Mouse (Mus musculus) lung, adult 18-20 months (tissue): ENCODE measurements around the gene Prima1.
A peak's percentile ranks its signal among the peaks of the same experiment; 100 is the strongest.

Source experiments
- DNase-seq, 2 experiments: peaks; one replicate each; pipeline ENCODE4 v3.0.0; 2022; ENCODE audit warnings: mixed read lengths in 2 of 2

The Prima1 gene

DNA sequence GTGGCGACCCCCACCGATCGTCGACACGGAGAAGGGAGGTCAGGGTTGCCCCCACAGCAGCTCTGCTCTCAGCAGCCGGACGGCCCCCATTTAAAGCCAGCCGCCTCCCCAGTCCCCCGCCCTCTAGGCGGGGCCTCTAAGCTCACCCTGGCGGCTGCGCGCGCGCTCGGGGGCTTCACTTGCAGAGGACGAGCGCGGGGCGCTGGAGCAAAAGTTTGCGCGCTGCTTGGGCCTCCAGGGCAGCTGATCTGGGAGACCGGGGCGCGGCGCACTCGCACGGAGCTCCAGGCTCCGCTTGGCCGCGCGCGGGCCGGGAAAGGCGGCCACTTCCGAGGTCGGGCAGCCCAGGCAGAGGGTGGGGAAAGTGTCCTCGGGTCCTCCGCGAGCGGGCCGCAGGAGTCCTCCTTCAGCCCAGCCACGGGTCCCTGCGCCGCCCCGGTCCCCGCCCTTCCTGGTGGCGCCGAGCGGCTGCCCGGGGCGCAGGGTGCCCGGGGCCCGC lies at the start of gene Prima1:
Gene Prima1 (minus strand): TSS at position 68 of the 499 bp plus-strand sequence.
- DNase-seq, result peak; percentile 6 to 29

- DNase-seq, result no peak
These were observed 45.3 kb upstream of the Prima1 start for GRCm38 (mm10) chr12:103287276-103287675.

DNA sequence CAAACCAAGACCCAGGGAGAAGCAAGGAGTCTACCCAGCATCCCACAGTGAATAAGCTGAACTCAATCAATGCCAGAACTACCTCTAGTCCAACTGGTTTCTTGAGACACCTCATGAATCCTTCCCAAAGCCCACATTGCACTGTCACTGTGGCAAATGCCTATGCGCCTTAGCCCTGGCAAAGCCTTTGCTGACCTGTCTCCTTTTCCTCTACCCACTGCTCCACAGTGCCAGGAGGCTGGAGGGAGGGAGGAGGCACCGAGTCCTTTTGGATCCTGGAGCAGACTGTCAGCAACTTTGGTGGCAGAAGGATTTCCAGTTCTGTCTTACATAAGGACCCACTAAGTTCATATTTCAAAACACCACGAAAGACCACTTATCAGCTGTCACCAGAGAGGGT lies 41.5 kb upstream of the Prima1 start:
- DNase-seq, result no peak

- no peak for DNase-seq
These were observed 41.0 kb upstream of the Prima1 start for GRCm38 (mm10) chr12:103282936-103283335.

DNA sequence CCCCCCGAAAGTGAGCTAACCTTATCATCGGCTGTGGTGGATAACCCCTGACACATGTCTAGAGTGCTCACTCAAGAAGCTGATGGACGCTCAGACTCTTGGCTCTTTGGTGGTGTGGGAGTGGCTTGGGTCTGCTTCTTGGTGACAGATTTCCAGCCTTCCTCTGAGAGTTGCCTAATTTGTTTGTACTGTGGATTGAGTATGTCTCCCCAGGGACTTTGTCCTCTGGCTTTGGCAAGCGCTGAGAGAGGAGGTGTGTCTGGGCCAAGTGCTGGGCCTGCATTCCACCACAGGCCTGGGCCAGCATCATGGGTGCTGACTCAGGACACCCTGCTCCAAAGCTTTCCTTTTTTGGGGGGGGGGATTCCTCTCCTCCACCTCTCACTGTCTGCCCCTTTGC lies 40.0 kb upstream of the Prima1 start:
- peak; percentile 69 to 84 for DNase-seq

- DNase-seq, result no peak
These were observed 39.5 kb upstream of the Prima1 start for GRCm38 (mm10) chr12:103281491-103281890.

DNA sequence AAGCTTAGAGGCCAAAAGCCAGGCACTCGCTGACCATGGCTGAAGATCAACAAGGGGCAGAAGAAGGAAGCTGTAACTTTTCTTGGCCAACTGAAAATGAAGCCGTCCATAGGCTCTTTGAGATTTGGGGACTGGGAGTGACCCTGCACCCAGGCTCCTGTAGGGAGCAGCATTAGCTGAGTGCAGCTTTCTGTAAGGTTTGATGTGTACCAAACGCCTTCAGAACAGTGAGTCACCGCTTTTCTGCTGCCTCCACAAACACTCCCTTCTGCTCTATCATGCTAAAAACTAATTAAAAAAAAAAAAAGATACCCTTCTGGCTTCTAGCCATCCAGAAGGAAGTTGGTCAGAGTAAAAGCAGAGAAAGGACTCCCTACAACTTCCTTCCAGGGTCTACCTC lies 34.5 kb upstream of the Prima1 start:
- no peak for DNase-seq

DNA sequence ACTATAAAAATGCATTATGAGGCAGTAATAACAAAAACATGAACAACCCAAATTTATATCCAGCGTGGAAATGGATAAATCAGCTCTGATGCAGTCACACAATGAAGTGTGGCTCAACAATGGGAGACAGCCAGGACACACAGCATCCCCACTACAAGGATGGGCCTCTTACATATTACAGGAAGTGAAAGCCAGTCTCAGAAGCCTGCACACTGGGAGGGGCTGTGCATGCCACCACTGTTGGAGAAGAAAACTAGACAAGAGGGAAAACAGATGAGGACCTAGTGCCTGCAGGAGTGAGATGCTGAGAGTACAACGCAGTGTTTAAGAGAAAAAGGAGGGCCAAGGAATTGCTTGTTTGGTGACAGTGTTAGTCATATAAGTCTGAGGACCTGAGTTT lies 31.8 kb upstream of the Prima1 start:
- DNase-seq, result no peak

GRCm38 (mm10) chr12:103273051-103273450 lies 31.1 kb upstream of the Prima1 start:
- no peak for DNase-seq

DNA sequence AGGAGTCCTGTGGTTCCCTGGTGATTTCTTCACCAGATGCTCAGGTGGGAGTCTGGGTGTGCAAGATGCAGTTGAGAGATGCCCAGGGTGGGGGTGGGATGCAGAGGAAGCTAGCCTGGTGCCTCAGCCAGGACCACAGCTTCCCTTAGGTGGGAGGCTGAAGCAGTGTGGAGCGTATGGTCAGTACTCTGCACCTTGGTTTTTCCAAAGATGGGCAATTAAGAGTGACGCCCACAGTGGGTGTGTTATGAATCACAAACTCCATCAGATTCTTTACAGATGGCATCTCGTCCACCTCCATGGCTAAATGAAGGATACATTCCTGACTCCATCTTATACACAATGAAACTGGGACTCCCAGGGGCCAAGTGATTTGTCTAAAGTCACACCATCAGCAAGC lies 30.2 kb upstream of the Prima1 start:
- DNase-seq, result no peak

- no peak for DNase-seq
These were observed 24.7 kb upstream of the Prima1 start for GRCm38 (mm10) chr12:103266605-103267004.

- peak; percentile 19 to 26 for DNase-seq
These were observed 20.3 kb upstream of the Prima1 start for GRCm38 (mm10) chr12:103262017-103262865.

- peak; percentile 37 to 59 for DNase-seq
These were observed 11.0 kb upstream of the Prima1 start for GRCm38 (mm10) chr12:103252901-103253434.

GRCm38 (mm10) chr12:103251151-103251550 lies 9.2 kb upstream of the Prima1 start:
- no peak for DNase-seq

DNA sequence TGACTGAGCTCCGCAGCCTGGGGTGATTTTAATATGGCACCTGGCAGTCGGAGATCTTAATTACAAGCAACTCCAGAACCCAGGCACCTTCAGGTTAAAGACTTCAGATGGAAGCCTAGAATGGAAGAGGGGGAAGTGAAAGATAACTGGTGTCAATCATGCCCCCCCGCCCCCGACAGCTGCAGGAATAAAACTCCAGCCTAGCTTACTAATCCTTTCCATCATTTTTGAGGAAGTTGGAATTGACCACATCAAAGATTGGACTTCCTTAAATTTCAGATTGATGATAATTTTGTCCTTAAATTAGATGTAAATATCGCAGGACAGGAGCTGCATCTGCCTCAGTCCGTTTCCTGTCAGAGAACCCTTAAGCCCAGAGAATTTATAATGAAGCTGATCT lies 8.4 kb upstream of the Prima1 start:
- DNase-seq, result no peak

DNA sequence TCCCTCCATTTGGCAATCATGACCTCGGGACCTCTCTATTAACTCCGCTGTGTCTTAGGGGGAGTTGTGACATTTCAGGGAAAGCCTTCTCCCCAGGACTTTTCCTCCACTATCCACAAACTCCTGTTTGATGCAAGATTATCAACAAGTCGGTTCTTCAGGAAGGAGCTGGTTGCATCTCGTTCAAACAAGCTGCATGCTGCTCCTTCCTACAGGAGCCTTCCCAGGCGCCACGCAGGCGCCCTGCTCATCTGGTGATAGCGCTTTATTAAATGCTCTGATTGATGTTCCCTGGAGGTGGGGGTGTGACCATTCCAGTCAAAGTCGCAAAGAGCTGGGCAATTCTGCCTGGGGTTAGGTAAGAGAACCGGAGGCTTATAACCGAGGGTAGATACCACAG lies 1.1 kb upstream of the Prima1 start:
- DNase-seq, result no peak

- DNase-seq, result peak; percentile 12 to 16
These were observed 658 bp upstream of the Prima1 start for GRCm38 (mm10) chr12:103242591-103243025.

DNA sequence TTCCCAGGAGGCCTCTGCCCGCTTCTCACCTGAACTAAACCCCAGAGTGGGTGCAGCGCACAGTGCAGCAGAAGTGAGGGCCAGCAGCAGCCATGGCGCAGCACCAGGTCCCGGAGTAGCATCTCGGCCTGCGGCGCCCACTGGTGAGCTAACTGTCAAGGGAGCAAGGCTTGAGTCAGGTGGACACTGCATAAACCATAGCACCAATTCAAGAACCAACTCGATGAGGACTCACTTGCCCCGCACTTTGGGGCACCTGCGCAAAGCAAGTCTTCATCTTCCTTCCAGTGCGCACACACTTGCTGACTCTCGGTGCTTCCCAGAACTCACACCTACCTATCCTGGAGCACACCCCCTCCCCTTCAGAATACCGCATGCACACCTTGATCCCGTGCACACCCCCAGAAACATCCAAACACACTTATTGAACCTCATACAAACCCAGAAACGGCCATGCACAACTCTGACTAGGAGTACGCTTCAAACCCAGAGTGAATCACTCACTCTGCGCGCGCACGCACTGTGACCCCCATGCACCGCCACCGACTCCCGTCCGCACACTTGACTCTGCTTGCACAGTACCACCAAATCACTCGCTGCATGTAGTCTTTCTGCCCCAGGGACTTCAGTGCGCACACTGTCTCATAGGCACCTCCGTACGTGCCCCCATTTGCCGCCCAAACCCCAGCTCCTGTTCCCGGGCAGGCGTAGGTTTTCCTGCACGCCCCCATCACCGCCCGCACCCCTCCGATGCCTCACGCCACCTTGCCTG lies 453 bp downstream of the Prima1 start:
- DNase-seq, result no peak

DNA sequence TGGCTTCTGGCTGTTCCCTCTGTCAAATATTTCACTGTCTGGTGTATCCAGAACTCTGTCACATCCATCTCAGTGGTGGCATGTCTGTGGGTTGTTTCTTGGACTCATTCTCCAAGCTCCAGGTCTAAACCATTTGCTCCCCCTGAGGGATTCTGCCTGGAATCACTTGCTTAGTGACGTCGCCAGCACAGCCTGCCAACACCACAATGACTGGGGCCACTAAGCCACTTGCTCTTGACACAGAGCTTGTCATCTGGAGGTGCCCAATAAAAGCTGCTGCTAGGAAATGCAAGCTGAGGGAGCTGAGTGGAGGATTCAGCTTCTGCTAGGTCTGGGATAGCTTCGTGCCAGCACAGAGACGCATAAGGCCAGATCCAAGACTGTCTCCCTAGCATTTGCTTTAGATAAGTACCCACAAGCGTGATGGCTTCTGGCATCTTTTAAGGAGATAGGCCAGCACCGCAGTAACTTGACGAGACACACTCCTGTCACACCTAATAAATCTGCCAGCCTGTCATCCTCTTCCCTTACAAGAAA lies 3.0 kb downstream of the Prima1 start:
- DNase-seq, result no peak

- no peak for DNase-seq
These were observed 6.1 kb downstream of the Prima1 start for GRCm38 (mm10) chr12:103235856-103236255.

DNA sequence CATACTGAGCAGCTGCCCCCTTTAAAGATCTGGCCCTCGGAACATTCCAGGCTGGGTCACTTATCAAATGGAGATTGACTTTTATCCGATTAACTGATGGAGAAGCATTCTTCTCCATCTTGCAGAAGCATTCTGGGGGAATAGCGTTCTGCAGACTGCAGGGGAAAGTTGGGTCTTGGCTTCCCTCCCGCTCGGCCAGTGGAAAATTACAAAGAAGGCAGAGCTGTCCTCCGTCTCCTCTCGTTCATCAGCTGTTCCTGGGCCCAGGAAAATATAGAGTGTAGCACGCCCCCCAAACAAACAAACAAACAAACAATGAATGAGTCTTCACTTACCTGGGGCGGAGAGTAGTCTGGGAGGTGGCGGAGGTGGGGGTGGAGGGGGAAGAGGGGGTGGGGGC lies 6.7 kb downstream of the Prima1 start:
- no peak for DNase-seq

- DNase-seq, result no peak
These were observed 12.9 kb downstream of the Prima1 start for GRCm38 (mm10) chr12:103229058-103229457.

GRCm38 (mm10) chr12:103226121-103226520 lies 15.8 kb downstream of the Prima1 start:
- DNase-seq, result no peak
